Mouse (Mus musculus) lung, postnatal 25 days (tissue): ENCODE results near the gene Zfc3h1.

ENCODE experiments used
- DNase-seq: peaks from one replicate; pipeline ENCODE4 v3.0.0; 2022; ENCODE audit warnings: low spot score

Zfc3h1 gene

DNA sequence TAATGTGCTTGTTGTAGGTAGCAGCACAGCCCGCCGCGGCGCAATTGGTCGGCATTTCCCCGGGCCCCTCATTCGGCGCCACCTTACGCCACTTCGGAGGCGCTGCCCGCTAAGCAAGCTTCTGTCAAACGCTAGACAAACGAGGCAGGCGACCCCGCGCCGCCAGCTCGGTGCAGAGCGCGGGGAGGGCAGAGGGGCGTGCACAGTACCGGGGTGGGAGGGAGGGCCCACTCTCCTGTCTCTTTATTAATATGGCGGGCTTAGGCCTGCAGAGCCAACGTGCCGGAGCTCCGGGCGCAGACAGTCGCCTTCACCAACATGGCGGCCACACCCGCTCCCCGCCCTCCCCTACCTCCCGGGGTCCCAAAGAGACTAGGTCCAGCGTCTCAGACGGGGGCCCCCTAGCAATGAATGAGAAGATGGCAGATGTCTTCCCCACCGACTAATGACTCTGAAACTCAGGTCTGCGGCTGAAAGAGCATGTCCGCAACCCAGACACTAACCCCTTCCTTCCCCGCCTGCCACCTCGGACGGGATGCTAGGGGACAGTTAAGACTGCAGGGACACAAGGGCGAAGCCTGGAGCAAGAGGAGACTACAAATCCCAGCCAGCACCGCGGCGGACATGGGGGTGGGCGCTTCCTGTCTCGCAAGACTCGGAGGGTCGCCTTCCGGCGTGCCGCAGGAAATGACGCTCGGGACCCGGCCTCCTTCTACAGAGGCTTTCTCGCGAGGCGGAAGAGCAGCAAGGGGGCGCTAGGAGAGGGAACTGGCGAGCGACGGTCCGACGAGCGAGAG, at the start of gene Zfc3h1, which contains the start of gene Thap2:
Gene Zfc3h1, plus strand, starts transcription at position 739 of the 797 bp plus-strand sequence.
Gene Thap2, minus strand, starts transcription at position 223 of the 797 bp plus-strand sequence.
- peak; percentile 99 for DNase-seq

DNA sequence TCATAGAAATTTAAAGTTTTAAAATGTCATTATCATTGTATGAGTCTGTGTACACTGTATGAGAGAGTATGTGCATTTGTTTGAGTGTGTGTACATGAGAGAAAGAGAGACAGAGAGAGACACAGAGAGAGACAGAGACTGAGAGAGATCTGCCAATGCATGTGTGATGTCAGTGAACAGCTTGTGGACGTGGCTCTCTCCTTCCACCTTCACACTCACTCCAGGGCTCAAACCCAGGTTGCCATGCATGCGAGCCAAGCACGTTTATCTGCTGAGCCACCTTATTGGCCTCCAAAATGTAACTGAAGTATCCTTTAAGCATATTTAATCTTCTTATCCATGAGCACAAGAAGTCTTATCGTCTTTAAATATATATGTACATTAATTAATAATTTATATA, 47.9 kb upstream of the Zfc3h1 start:
- no peak for DNase-seq

DNA sequence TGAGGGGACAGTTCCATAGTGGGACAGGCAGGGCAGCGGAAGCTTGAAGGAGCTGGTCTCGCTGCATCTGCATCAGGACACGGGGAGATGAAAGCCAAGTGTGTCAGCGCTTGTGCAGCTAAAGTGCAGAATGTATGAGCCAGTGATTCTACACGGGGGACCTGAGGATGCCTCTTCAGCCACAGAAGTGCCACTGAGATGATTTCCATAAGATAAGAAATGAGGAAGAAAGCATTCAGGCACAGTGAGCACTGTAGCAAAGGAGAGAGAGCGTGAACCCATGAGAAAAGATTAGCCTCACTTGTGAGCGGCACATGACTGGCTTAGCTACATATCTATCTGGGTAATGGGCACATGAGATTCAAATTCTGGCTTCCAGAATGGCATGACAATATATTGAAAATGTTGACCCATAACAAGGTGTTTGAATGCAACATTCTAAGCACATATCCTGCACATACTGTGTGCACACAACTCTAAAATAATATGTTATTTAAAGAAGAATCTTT, 44.9 kb upstream of the Zfc3h1 start:
- no peak for DNase-seq

DNA sequence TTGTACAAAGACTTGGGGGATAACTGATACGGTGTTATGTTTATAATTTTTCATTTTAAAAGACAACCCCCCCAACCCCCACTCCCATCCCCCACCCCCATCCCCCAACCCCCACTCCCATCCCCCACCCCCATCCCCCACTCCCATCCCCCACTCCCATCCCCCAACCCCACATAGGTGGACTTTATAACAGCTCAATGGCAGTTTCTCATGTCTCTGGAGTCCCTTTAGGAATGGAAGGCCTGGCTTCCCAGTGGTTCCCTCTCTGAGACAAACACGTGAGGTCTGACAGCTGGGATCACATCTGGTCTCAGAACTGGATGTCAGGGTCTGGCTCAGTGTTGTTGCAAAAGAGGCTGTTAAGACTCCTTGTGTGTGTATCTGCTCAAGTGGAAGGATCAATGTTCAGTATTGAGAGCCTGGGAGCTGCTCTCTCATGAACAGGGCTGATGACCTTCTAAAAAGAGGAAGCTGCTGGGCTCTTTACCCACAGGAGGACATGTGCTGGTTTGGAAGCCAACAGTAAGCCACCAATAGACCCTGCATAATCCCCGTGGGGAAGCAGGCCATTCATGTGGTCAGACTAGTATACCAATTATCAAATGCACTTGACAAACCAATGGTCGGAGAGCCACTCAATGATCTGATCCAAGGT, 41.9 kb upstream of the Zfc3h1 start:
- DNase-seq, result no peak

DNA sequence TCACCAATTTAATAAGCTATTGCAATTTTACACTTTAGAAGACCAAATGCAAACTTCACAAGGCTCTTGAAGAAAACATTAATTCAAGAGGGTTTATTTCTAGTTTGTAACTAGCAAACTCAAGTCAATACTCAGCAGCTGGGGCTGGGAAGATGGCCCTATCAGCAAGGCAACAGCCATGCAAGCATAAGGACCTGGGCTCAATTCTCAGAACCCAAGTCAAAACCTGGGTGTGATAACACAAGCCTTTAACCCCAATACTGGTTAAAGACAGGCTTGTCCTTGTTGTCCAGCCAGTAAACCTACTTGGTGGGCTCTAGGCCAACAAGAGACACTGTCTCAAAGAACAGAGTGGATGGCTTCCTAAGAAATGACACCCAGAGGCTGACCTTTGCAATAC, 38.3 kb upstream of the Zfc3h1 start:
- no peak for DNase-seq

DNA sequence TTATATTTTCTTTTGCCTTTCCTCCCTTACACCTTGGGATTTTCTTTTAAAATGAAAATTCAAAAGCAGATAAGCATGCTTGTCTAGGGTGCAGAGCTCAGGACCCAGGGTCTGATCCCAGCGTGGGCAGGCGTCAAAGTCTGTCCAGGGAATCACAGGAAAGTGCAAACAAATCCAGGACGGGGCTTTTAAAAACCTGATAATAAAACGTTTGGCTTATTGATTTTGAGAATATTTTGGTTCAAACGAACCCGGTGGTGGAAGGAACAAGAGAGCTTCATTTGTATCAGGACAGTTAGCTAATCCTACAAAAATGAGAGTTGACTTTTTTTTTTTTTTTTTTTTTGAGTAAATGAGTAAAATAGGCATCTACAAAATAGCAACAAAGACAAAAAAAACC, 36.6 kb upstream of the Zfc3h1 start:
- DNase-seq, result no peak

DNA sequence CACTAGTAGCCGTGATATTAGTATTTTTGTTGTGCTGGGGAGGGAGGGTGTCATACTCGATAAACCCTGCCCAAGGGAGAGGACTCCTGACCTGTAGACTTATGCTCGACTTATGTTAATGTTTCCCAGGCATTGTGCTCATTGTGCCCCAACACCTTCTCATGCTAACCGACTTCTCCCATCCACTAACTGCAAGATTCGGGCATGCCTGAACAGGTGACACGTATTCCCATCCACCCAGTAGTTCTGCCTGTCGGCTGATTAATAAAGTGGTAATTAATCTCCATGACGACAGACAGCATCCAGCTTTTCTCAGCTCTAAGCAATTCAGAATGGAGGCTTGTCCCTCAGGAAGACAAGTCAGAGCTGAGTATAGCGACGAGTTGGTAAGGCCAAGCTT, 35.7 kb upstream of the Zfc3h1 start:
- no peak for DNase-seq

DNA sequence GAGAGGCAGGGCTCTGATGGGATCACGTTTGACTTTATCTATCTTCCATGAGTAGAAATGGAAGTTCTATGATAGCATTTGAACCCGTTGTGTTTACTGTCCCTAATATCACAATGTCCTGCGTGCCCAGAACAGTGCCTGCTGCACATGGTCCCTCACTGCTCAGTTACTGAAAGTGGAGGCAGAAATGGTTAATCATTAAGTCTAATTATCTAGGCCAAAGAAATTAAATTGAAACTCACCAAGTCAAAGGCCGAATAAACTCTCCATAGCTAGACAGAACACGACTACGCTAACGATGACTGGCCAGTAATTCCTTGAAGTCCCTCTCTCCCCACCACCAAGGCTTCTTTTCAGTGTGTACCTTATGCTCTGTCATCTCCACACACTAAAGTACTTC, 35.2 kb upstream of the Zfc3h1 start:
- no peak for DNase-seq

DNA sequence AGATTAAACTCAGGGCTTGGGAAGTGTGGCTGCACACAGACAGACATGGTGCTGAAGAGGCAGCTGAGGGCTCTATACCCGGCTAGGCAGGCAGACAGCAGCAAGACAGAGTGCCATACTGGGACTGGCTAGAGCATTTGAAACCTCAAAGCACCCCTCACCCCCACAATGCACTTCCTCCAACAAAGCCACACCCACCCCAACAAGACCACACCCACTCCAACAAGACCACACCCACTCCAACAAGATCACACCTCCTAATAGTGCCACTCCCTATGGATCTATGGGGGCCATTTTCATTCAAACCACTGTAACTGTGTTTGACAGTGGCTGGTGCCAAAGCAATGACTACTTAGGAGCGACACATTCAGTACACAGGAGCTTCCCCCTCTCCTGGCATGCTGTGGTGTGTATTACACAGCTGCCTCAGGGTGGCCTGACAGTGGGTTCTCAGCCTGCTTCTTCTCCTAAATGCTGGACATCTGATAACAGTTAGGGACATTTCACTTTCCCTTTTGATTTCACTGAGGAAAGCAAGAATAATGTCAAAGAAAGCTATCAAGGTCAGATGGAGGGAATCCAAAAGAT, 33.9 kb upstream of the Zfc3h1 start:
- DNase-seq, result no peak

DNA sequence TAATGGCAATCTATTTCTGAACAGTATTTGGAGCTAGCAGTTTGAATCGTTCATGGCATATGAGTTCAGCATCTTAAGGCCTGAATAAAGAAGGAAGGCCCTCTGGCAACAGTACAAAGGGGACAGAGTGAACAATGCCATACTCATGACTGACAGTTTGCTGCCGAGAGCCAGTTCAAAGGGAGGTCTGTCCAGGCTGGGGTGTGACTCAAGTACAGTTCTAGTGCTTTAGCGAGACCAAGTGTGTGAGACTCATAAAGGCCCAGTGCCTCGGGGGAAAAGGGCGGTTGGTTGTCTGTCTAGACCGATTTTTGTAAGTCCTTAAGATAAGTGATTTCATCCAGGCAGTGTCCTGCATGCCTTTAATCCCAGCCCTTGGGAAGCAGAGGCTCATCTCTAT, 30.2 kb upstream of the Zfc3h1 start:
- no peak for DNase-seq

DNA sequence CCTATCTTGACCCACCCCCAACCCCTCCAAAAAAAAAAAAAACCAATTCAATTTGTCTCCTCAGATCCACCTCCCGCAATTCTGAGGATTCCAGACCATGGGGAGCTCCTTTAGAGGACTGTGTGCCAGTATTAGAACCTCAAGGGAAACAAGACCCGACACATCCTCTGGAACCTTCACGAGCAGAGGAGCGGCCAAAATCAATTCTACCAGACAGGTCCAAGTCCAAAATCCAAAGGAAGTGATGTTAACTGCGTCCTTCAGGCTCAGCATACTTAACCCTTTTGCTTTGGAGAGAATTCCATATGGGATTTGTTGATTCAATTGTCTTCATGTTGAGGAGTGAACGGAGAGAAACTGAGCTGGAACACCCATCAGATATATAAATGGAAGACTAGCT, 29.7 kb upstream of the Zfc3h1 start:
- no peak for DNase-seq

DNA sequence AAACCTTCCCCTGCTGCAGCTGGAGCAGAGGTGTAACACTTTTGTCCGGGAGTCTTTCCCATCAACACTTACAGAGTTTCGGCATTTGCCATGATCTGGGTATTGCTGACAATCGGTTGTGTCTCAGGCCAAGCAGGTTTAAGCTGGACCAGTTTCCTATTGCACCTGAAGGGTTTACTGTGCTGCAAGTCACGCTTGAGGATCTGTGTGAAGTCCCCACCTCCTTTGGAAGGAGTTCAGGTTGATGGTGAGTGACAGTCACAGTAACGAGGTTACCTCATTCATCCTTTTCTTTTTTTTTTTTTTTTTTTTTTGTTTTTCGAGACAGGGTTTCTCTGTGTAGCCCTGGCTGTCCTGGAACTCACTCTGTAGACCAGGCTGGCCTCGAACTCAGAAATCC, 28.7 kb upstream of the Zfc3h1 start:
- DNase-seq, result no peak

DNA sequence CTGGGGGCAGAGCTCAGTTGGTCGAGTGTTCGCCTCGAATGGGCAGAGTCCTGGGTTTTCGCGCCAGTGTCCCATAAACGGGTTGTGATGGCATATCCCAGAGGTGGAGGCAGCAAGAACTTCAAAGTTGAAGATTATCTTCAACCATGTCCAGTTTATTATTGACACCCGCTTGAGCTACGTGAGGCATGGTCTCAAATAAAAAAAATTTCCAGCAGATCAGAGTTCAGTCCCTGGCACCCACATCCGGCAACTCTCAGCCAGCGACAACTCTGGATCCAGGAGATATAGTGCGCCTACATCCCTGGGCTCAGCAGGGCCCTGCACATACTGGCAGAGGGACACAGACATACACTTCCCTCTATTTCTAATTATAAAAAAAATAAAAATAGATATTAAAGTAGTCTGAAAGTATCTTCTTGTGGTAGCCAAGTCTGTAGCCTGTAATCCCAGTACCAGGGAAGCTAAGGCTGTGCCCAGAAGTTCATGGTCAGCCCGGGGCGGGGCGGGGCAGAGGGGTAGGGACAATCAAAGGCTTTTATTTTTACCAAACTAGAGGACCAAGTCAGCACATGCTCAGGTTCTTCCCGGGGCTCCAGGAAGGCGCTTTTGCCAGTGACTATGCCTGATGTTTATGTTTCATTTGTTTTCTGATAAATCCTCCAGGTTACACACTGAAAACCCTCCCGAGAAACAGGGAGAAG, 26.4 kb upstream of the Zfc3h1 start:
- no peak for DNase-seq

DNA sequence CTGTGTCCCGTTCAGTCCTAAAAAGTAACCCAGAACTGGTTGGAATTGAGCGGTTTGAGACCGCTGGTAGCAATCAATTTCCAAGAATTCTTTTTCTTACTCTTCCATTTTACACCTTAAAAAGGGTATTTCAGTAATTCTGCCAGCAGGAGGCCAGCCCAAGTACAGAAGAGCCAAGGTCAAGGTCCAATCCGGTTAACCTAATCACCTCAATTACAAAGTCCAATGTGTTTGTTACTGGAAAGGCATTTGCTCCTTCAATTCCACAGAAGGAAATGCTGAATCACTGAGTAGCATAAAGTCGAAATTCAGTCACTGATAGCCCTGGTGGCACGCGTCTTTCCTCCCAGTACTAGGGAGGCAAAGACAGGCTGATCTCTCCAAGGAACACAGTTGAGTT, 25.7 kb upstream of the Zfc3h1 start:
- no peak for DNase-seq

DNA sequence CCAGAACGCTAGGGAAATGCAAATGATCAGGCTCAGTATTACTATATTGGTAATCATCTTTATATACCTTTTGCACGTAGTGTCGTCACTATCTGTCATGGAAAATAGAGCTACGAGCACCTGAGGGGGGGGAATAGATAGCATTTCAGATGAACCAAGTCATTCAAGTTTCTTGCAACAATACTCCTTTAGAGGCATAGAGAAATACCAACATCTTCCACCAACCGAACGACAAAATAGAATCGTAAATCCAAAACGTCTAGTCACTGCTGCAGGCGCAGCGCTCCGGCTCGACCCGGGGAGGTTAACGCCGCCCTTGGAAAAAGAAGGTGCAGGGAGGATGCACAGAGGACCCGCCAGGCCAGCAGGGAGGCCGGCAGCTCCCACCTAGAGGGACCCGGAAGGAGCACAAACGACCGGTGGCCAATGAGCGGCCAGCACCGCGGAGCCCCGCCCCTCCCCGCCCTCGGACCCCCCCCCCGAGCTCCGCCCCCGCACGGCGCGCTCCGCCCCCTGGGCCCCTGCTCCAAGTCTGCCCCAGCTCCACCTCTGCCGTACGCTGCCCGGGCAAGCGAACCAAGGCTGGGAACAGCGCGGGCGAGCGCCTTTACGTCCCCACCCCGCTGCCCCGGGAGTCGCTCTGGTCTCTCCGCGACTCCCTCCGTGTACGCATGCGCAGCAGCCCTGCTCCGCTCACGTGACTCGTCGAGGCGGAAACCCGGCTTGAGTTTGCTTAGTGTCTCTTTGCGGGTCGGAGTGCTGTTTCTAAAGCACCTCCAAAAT, 22.7 kb upstream of the Zfc3h1 start, which contains the start of gene Tmem19:
Gene Tmem19, minus strand, starts transcription at position 662 of the 783 bp plus-strand sequence.
- DNase-seq, result peak; percentile 97

DNA sequence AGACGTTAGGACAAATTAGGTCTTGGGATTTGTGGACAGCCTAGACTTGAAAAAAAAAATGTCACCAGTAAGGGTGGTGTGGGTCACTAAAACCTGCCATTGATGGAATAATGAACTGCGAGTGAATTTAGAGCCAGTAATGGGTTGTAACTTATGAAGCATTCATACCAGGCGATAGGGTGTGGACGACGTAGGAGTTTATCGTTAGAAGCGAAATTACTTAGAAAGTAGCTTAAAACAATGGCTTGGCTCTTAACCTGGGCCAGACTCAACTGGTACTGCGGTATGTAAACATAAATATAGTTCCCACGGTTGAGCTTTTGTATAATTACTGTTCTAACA, 22.2 kb upstream of the Zfc3h1 start:
- no peak for DNase-seq

DNA sequence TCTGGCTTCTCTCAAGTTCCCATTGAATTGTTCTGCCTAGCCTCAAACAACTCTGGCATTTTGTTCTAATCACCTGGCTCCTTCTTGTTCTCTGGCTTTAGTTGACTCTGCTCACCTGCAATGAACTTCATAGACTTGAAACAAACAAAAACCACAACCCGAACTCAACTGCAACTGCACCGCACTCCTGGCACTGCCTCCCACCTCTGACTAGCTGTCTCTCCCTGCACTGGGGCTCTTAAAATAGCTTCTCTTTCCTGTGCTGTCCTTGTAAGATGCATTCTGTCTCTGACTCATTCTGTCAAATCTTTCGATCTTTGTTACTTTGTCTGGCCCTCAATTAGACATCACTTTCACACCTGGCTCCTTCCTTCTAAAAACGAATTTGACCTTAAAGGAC, 21.6 kb upstream of the Zfc3h1 start:
- no peak for DNase-seq

DNA sequence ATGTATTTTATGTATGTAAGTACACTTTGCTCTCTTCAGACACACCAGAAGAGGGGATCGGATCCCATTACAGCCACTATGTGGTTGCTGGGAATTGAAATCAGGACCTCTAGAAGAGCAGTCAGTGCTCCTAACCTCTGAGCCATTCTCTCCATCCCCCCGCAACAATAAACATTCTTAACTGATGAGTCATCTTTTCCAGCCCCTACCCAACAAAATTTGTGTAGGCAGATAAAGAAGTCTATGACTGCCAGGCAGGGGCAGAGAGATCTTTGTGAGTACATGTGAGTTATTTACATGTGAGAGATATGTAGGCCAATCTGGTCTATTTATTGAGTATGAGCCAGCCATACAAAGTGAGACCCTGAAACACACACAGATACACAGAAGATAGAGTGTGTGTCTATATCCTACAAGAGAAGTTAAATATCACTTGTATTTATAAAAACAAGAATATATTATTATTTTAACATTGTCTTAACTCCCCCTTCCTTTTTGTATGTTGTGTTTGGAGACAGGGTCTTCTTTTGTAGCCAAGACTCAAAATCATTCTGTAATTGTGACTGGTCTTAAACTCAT, 3.2 kb upstream of the Zfc3h1 start:
- DNase-seq, result no peak

DNA sequence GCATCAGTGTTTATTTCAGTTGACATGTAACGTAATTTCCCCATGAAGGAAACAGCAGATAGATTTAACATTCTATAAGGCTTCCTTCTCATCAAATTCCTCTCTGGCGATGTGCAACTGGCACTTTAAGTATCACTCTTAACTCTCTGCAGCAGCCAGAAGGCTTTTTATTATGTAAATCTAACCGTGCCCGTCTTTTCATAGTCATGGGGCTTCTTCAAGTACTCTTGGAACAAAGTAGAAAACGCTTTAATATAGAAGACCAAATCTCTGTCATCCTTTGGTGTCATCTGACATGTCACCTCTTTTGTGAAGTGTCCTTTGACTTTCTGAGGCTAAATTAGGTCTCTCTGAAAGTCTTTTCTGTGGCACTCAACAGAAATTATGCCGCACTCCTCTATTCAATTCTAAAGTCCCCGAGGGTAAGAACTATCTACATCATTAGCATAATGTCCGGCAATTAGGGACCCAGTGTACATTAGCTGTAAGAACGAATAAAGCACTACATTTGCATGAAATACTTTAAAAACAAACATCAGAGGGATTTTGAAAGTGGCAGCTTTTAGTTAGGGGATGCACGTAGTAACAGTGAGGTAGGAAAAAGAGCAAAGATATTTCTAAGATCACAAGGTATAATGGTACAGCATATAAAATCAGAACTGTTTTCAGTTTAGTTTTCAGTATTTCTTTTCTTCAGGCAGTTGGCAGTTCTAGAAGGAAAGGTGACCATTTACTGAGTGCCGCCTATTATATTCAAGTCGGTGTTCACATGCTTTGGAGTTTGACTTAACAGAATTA, 1.7 kb upstream of the Zfc3h1 start:
- DNase-seq, result no peak

DNA sequence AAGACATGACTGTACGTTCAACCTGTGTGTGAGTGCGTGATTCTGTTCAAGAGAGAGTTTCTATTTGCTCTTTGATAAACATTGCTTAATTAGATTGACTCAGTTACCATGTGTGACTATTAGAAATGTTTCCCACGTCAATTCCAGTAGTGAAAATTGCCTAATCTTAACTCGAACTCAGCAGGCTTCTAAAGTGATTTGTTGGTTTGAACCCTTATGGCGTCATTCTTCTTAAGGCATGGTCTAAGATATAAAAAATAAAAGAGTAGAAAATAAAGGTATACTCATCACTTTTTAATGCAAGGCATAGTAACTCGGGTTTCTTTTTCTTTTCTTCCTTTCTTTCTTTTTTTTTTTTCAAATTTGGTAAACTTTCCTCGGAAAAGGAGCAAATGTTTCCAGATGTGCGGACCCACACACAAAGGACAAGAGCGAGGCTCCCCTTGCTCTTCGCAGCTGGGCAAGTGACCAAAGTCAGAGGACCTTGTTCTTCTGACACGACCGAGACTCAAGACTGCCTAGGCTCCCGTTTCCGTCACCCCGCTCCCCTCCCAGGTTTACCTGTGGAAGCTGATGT, 1.0 kb upstream of the Zfc3h1 start:
- DNase-seq, result peak; percentile 11
